Mouse (Mus musculus) forebrain, embryonic 10.5 days (tissue): ENCODE measurements at regions not wholly inside any gene's neighbourhood (a gene's known extent, or its start where the extent isn't known, plus 50 kb on each side); places are given as distances from the start of the nearest gene placed in this dataset.

Source experiments
- DNase-seq: peaks from one replicate; pipeline ENCODE4 v3.0.0-alpha.2; 2017; ENCODE audit warnings: low spot score; ENCODE audit errors: extremely low spot score
- H3K27ac ChIP-seq: fragments of 300-500 bp; sonication (generic); 2 replicates; pipeline ENCODE4 v1.5.1; 2016; ENCODE audit warnings: mild to moderate bottlenecking
- H3K27me3 ChIP-seq: fragments of 300-500 bp; sonication (generic); 2 replicates; pipeline ENCODE4 v1.6.1; 2016; ENCODE audit warnings: mild to moderate bottlenecking; ENCODE audit not compliant: poor library complexity, severe bottlenecking
- H3K36me3 ChIP-seq: fragments of 300-500 bp; sonication (generic); replicated peaks from 2 replicates; pipeline ENCODE4 v1.6.1; 2016; ENCODE audit warnings: mild to moderate bottlenecking, moderate library complexity
- H3K4me1 ChIP-seq: fragments of 300-500 bp; sonication (generic); 2 replicates; pipeline ENCODE4 v1.6.1; 2016
- H3K4me3 ChIP-seq: fragments of 300-500 bp; sonication (generic); 2 replicates; pipeline ENCODE4 v1.5.1; 2016; ENCODE audit warnings: mild to moderate bottlenecking, moderate library complexity
- H3K9me3 ChIP-seq: fragments of 300-500 bp; sonication (generic); 2 replicates; pipeline ENCODE4 v1.6.1; 2016; ENCODE audit warnings: mild to moderate bottlenecking, moderate library complexity
- WGBS: fragments of 180-500 bp; shearing (Covaris S2); methylation state at CpG from one replicate; pipeline ENCODE4 v1.1.7; 2016; 5-methylcytosine and 5-hydroxymethylcytosine counted together

- 0 out of 2 replicates have a peak overlapping the region, but pooled peaks have one; percentile 44 for H3K27ac ChIP-seq
- WGBS = 77% methylated on average over 4 of the region's 4 CpGs
- H3K36me3 ChIP-seq = no peaks in the 10 kb centered on the region
Observed at GRCm38 (mm10) chr8:125367374-125367773, 202.2 kb downstream of the Sipa1l2 start.

GRCm38 (mm10) chr8:125365004-125365403 lies 204.6 kb downstream of the Sipa1l2 start:
- Histone ChIP-seq H3K27ac (no peak overlapping the region), H3K9me3 (peaks cover 6% of the 10 kb centered on the region; the same call in 1 of the 2 replicates), H3K4me1 (peaks cover 16% of the 10 kb centered on the region), H3K4me3 (no peak overlapping the region), H3K36me3 (no peaks in the 10 kb centered on the region), H3K27me3 (0 out of 2 replicates have a peak, but pooled peaks cover 3% of the 10 kb centered on the region)
- WGBS = 94% methylated on average over 5 of the region's 5 CpGs
- no peak for DNase-seq

More at GRCm38 (mm10) chr8:125367374-125367773, 202.2 kb downstream of the Sipa1l2 start:
- no peak for DNase-seq
- Histone ChIP-seq H3K4me1 (peaks cover 20% of the 10 kb centered on the region), H3K9me3 (no peaks in the 10 kb centered on the region; the same call in 1 of the 2 replicates), H3K4me3 (no peak overlapping the region), H3K27me3 (0 out of 2 replicates have a peak, but pooled peaks cover 3% of the 10 kb centered on the region)

DNA sequence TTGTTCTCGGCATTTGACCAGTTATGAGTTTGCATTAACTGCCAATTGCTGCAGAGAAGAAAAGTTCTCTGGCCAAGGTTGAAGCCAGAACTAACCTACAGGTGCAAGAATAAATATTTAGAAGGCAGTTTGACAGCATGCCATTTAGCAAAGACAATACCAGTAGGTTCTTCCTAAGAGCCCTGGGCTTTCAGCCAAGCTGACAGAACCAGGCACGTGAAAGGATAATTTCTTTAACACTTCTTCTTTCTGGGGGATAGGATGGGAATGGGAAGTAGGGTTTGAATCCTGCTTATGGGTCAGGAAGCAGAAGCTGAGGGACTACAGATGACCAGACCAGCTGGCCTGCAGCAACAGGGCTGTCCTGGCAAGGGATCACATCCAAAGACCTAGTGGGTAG lies 210.2 kb downstream of the Sipa1l2 start:
- Histone ChIP-seq H3K36me3 (no peaks in the 10 kb centered on the region), H3K4me3 (no peak overlapping the region), H3K9me3 (peaks cover 14% of the 10 kb centered on the region; the same call in 1 of the 2 replicates), H3K4me1 (peaks cover 21% of the 10 kb centered on the region), H3K27ac (no peak overlapping the region), H3K27me3 (0 out of 2 replicates have a peak, but pooled peaks cover 6% of the 10 kb centered on the region)
- no peak for DNase-seq
- WGBS = 90% methylated on average over 2 of the region's 2 CpGs

DNA sequence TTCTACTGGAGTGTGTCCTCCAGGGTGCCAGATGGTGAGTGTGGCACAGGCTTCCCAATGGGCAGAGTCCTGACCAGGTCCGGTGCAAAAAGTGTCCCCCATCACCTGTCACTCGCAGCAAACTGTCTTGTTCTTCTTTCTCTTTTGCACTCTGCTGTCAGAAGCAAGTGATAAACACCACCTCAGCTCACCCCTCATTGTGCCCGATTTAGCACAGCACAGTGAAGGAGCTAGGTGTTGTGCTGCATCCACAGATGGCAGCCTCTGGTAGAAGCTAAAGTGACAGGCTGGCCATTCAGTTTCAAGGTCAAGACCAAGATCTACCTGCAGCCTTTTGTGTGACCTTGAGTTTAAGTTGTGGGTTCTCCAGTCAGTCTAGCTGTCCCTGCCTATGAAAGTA lies 211.8 kb downstream of the Sipa1l2 start:
- peaks cover 14% of the 10 kb centered on the region; the same call in 1 of the 2 replicates for H3K9me3 ChIP-seq
- H3K27ac ChIP-seq = no peak overlapping the region
- H3K4me3 ChIP-seq = no peak overlapping the region
- 88% methylated on average over 3 of the region's 3 CpGs for WGBS
- H3K4me1 ChIP-seq = peaks cover 35% of the 10 kb centered on the region
- H3K36me3 ChIP-seq = no peaks in the 10 kb centered on the region
- DNase-seq = no peak
- H3K27me3 ChIP-seq = 0 out of 2 replicates have a peak, but pooled peaks cover 12% of the 10 kb centered on the region

- WGBS = 65% methylated on average over 7 of the region's 7 CpGs
- H3K27me3 ChIP-seq = 0 out of 2 replicates have a peak, but pooled peaks cover 17% of the 10 kb centered on the region
- H3K36me3 ChIP-seq = no peaks in the 10 kb centered on the region
- DNase-seq = no peak
- peaks cover 50% of the 10 kb centered on the region for H3K4me1 ChIP-seq
- peak overlapping the region; percentile 21 for H3K27ac ChIP-seq
- H3K9me3 ChIP-seq = peaks cover 9% of the 10 kb centered on the region; the same call in 1 of the 2 replicates
- H3K4me3 ChIP-seq = no peak overlapping the region
Observed at GRCm38 (mm10) chr8:125355059-125355509, 214.5 kb downstream of the Sipa1l2 start.

DNA sequence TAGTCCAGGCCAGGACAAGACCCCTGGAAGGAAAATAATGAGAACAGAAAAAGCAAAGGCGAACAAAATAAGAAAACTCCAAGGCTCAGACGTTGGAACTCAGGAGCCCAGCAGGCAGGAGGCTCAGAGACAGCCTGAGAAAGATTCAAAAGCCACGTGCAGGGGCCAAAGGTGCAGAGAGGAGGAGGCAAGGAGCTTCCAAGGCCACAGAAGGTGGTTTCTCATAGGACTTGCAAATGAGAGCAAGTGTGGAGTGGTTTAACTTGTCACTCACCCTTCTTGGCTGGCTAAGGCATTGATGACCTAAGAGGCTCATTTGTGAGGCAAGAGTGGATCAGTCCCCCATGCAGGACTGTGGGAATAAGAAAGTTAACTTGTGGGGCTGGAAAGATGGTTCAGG lies 217.3 kb downstream of the Sipa1l2 start:
- Histone ChIP-seq H3K4me3 (no peak overlapping the region), H3K27me3 (peaks cover 15% of the 10 kb centered on the region; the same call in 1 of the 2 replicates), H3K9me3 (no peaks in the 10 kb centered on the region), H3K36me3 (no peaks in the 10 kb centered on the region), H3K4me1 (peaks cover 67% of the 10 kb centered on the region), H3K27ac (peak overlapping the region; percentile 56; the same call in 1 of the 2 replicates)
- WGBS = 52% methylated on average over 3 of the region's 3 CpGs
- DNase-seq = no peak

GRCm38 (mm10) chr8:125351486-125352032 lies 218.0 kb downstream of the Sipa1l2 start:
- peaks cover 18% of the 10 kb centered on the region; the same call in 1 of the 2 replicates for H3K27me3 ChIP-seq
- no peak overlapping the region for H3K4me3 ChIP-seq
- 80% methylated on average over 8 of the region's 8 CpGs for WGBS
- no peak for DNase-seq
- no peaks in the 10 kb centered on the region for H3K36me3 ChIP-seq
- peak overlapping the region; percentile 35; the same call in 1 of the 2 replicates for H3K27ac ChIP-seq
- H3K4me1 ChIP-seq = peaks cover 67% of the 10 kb centered on the region
- H3K9me3 ChIP-seq = no peaks in the 10 kb centered on the region

GRCm38 (mm10) chr8:125349290-125350025 lies 220.2 kb downstream of the Sipa1l2 start:
- H3K4me1 ChIP-seq = peaks cover 54% of the 10 kb centered on the region
- no peaks in the 10 kb centered on the region for H3K9me3 ChIP-seq
- H3K27me3 ChIP-seq = peaks cover 18% of the 10 kb centered on the region; the same call in 1 of the 2 replicates
- no peak for DNase-seq
- WGBS = 46% methylated on average over 7 of the region's 7 CpGs
- H3K4me3 ChIP-seq = no peak overlapping the region
- peak overlapping the region; percentile 13; the same call in 1 of the 2 replicates for H3K27ac ChIP-seq
- no peaks in the 10 kb centered on the region for H3K36me3 ChIP-seq

DNA sequence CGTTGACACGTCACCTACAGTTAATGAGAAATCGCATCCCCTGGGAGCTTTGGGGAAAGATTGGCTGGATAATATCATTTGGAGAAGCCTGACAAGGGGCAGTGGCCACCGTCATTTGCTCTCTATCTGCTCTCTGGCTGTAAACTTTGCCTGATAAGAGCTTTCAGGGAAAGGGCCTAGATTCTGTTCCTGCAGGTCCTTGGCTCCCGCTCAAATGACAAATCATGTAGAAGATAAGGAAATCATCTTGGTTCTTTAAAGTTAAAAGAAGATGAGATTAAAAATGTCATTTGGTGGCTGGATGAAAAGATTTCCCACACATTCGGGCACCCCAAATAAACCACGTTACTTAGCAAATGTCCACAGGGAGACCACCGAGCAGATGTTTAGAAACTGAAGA lies 223.4 kb downstream of the Sipa1l2 start:
- Histone ChIP-seq H3K4me3 (no peak overlapping the region), H3K9me3 (no peaks in the 10 kb centered on the region), H3K36me3 (no peaks in the 10 kb centered on the region), H3K27ac (no peak overlapping the region), H3K4me1 (peaks cover 40% of the 10 kb centered on the region), H3K27me3 (peaks cover 16% of the 10 kb centered on the region)
- no peak for DNase-seq
- WGBS = 90% methylated on average over 8 of the region's 8 CpGs

DNA sequence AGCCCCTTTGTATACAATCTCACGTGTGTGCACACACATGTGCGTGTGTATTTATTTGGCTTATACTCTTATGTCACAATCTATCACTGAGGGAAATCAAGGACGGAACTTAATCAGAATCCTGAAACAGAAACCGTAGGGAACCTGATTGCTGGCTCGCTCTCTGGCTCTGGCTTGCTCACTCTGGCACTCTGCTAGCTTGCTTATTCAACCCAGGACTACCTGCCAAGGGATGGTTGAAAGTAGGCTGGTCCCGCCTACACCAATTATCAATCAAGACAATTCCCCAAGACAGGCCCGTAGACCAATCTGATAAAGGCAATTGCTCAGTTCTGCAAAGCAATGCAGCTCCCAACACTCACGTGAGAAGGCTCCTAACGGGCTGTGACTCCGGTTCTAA lies 224.0 kb downstream of the Sipa1l2 start:
- DNase-seq = no peak
- Histone ChIP-seq H3K9me3 (no peaks in the 10 kb centered on the region), H3K27ac (no peak overlapping the region), H3K4me3 (no peak overlapping the region), H3K27me3 (peaks cover 10% of the 10 kb centered on the region), H3K36me3 (no peaks in the 10 kb centered on the region), H3K4me1 (peaks cover 40% of the 10 kb centered on the region)
- WGBS = 90% methylated on average over 10 of the region's 10 CpGs

GRCm38 (mm10) chr8:125343867-125344266 lies 225.7 kb downstream of the Sipa1l2 start:
- Histone ChIP-seq H3K36me3 (no peaks in the 10 kb centered on the region), H3K4me3 (no peak overlapping the region), H3K9me3 (no peaks in the 10 kb centered on the region), H3K27ac (0 out of 2 replicates have a peak overlapping the region, but pooled peaks have one; percentile 3), H3K4me1 (peaks cover 39% of the 10 kb centered on the region), H3K27me3 (peaks cover 10% of the 10 kb centered on the region)
- WGBS = 73% methylated on average over 9 of the region's 9 CpGs
- DNase-seq = no peak

DNA sequence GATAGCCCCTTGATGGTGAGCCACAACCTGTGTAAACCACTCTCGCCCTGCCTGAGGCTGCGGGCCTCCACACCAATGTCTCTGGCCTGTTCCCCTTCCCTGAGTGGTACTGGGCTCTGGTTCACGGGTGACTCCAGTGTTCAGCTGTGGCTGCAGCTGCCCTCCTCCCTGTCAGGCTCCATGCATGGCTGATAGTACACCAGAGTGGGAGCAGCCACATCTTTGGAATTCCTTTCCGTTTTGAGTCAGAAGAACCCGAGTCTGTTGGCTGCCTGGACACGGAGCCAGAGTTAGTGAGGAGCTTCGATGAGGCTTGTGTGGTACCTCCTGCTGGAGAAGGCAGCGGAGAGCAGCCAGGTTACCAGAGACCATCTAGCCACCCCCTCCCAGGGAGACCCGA lies 227.1 kb downstream of the Sipa1l2 start:
- 86% methylated on average over 9 of the region's 9 CpGs for WGBS
- DNase-seq = no peak
- Histone ChIP-seq H3K9me3 (no peaks in the 10 kb centered on the region), H3K4me1 (peaks cover 34% of the 10 kb centered on the region), H3K27ac (peak overlapping the region; percentile 15; the same call in 1 of the 2 replicates), H3K4me3 (no peak overlapping the region), H3K36me3 (no peaks in the 10 kb centered on the region), H3K27me3 (peaks cover 9% of the 10 kb centered on the region)

DNA sequence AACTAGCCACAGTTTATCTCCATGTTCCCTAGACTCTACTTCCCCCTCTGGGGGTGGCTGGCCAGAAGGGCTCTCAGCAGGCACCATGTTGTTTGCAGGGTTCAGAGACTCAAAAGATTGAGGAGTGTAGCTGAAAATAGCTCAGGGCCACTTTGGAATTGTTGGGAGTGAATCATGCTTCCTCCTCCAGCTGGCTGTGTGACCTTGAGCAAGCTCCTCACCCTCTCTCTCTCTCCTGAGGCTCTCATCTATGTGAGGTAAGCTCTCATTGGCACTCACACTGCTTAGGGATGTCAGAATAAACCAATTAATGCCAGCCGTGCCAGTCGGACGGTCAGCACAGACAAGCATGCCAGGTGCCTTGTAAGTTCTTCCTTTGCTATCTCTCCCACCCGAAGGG lies 228.0 kb downstream of the Sipa1l2 start:
- Histone ChIP-seq H3K4me1 (peaks cover 43% of the 10 kb centered on the region), H3K4me3 (no peak overlapping the region), H3K36me3 (no peaks in the 10 kb centered on the region), H3K9me3 (no peaks in the 10 kb centered on the region), H3K27me3 (peaks cover 4% of the 10 kb centered on the region), H3K27ac (no peak overlapping the region; the same call in 1 of the 2 replicates)
- no peak for DNase-seq
- 91% methylated on average over 4 of the region's 4 CpGs for WGBS
